Mouse (Mus musculus) lung, embryonic 16.5 days (tissue): ENCODE measurements at regions not wholly inside any gene's neighbourhood (a gene's known extent, or its start where the extent isn't known, plus 50 kb on each side); places are given as distances from the start of the nearest gene placed in this dataset.
A peak's percentile ranks its signal among the peaks of the same experiment; 100 is the strongest.

Source experiments
- ATAC-seq: fragments of 200-750 bp; cut with Nextera tagmentation; 2 replicates; pipeline ENCODE4 v1.8.0; 2017; ENCODE audit warnings: low read depth, mild to moderate bottlenecking, moderate library complexity
- H3K27ac ChIP-seq: fragments of 300-500 bp; sonication (generic); 2 replicates; pipeline ENCODE4 v1.5.1; 2014; ENCODE audit warnings: mild to moderate bottlenecking, control low read depth, low read length
- H3K27me3 ChIP-seq: fragments of 300-500 bp; sonication (generic); 2 replicates; pipeline ENCODE4 v1.6.1; 2014; ENCODE audit warnings: low read depth, low read length, mixed read lengths; ENCODE audit not compliant: control insufficient read depth, insufficient read depth
- H3K36me3 ChIP-seq: fragments of 300-500 bp; sonication (generic); 2 replicates; pipeline ENCODE4 v1.6.1; 2014; ENCODE audit warnings: low read length; ENCODE audit not compliant: control insufficient read depth, insufficient read depth
- H3K4me1 ChIP-seq: fragments of 300-500 bp; sonication (generic); replicated peaks from 2 replicates; pipeline ENCODE4 v1.6.1; 2014; ENCODE audit warnings: low read length, mixed read lengths; ENCODE audit not compliant: control insufficient read depth, insufficient read depth
- H3K4me2 ChIP-seq: fragments of 300-500 bp; sonication (generic); 2 replicates; pipeline ENCODE4 v1.6.1; 2014; ENCODE audit warnings: low read depth, low read length, control low read depth
- H3K4me3 ChIP-seq: fragments of 300-500 bp; sonication (generic); 2 replicates; pipeline ENCODE4 v1.5.1; 2014; ENCODE audit warnings: mild to moderate bottlenecking, low read length, control low read depth
- H3K9ac ChIP-seq: fragments of 300-500 bp; sonication (generic); 2 replicates; pipeline ENCODE4 v1.6.1; 2014; ENCODE audit warnings: low read length, control low read depth
- H3K9me3 ChIP-seq: fragments of 300-500 bp; sonication (generic); 2 replicates; pipeline ENCODE4 v1.6.1; 2016; ENCODE audit warnings: low read length; ENCODE audit not compliant: control insufficient read depth
- WGBS: fragments of 180-500 bp; shearing (Covaris S2); extraction: QIAGEN DNeasy Blood & Tissue Kit; methylation state at CpG from one replicate; pipeline ENCODE4 v1.1.7; 2014; 5-methylcytosine and 5-hydroxymethylcytosine counted together

DNA sequence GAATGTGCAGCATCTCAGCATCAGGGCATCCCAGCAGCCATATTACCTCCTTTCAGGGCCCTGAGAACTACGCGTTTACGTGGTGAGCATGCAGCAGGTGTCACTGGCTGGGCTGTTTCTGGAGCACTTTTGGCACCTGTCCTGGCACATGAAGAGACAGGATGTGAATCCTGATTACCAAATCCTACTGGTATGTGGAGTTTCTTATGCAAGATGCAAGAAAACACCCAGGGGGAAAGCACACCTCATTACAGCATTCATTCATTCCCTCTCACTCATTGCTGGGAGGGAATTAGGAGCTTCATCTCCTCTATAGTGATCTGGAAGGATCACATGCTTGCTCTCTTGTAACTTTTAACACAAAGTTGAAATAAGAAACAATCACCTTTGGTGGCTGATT is 167.7 kb upstream of the Gypa start:
- Histone ChIP-seq H3K9ac (no peak overlapping the region), H3K9me3 (no peaks in the 10 kb centered on the region), H3K27me3 (no peaks in the 10 kb centered on the region), H3K4me3 (no peak overlapping the region), H3K27ac (peak overlapping the region; percentile 7; the same call in 1 of the 2 replicates), H3K4me1 (peaks cover 7% of the 10 kb centered on the region), H3K4me2 (no peak overlapping the region), H3K36me3 (no peaks in the 10 kb centered on the region)
- ATAC-seq: no peak
- WGBS: 85% methylated on average over 3 of the region's 3 CpGs

DNA sequence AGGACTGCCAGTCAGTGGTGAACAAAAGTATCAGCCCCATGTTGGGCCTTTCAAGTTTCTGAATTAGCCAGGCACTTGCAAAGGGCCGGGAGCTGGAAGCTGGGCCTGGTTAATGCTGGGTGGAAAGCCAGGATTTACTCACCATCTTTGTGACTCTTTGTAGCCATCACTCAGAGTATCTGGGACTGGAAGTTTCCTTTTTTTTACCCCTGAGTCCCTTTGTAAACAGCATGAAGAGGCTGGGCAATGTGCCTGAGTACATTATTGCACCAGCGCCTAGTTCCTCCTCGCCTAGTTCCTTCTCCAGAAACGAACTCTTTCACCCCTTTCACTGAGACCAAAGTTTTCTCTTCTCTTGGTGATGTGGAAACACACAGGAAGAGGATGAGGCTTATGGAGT is 168.4 kb upstream of the Gypa start:
- H3K36me3 ChIP-seq: no peaks in the 10 kb centered on the region

DNA sequence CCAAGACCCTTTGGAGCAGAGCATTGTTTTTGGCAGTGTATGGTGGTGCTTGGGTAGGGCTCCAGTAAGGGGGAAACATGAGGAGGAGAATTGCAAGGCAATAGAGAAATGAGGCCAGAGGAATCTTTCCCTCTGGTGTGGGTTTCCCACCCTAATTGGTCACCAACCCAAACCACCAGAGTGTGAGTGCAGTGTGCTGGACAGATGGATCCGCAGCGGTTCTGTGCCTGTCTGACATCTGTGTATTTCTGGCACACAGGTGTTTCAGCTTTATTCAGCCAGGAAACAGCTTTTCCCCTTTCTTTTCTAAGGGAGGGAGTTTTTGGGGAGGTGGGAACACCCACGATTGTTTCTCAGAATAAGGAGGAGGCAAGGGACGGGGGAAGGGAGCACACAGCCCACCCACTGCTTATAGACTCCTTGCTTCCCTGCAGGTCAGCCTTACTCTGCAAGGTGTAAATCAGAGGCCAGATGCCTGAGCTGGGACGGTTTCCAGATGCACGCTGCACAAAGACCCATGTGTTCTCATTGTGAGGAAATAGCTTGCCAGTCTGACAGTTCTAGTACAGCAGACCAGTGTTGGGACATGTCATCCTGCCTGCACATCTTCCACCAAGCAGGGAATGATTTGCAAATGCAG is 175.2 kb upstream of the Gypa start:
- H3K9me3 ChIP-seq: no peaks in the 10 kb centered on the region
- H3K27me3 ChIP-seq: no peaks in the 10 kb centered on the region
- no peaks in the 10 kb centered on the region for H3K36me3 ChIP-seq
- no peak overlapping the region for H3K9ac ChIP-seq
- no peak overlapping the region for H3K4me2 ChIP-seq
- no peak overlapping the region for H3K4me3 ChIP-seq
- 48% methylated on average over 6 of the region's 6 CpGs for WGBS
- peaks cover 22% of the 10 kb centered on the region for H3K4me1 ChIP-seq
- ATAC-seq: no peak
- H3K27ac ChIP-seq: no peak overlapping the region

More for the DNA sequence above, 168.4 kb upstream of the Gypa start:
- WGBS: 55% methylated on average over 4 of the region's 4 CpGs
- H3K4me1 ChIP-seq: peaks cover 7% of the 10 kb centered on the region
- no peak overlapping the region for H3K4me2 ChIP-seq
- H3K9ac ChIP-seq: no peak overlapping the region
- peak overlapping the region; percentile 67 for H3K27ac ChIP-seq
- no peak overlapping the region for H3K4me3 ChIP-seq
- no peaks in the 10 kb centered on the region for H3K27me3 ChIP-seq
- no peaks in the 10 kb centered on the region for H3K9me3 ChIP-seq
- peak; percentile 86 for ATAC-seq

DNA sequence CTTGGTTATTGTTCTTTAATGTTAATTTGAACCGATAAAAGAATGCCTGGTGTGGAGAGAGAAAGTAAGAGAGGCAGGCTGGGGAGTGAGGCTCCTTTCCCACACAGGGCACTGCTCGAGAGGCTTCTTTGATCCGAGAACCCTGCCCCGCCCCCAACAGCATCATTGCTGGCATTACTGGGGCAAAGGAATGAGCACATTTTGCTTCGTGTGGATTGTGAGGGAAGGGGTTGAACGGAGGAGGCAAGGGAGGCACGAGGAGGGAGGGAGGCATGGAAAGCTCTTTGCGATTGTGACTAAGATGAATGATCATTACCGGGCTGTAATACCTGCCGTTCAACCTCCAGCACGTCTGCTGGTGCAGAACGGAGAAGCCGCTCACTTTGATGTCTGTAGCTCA is 178.2 kb upstream of the Gypa start:
- Histone ChIP-seq H3K4me3 (peak overlapping the region; percentile 29), H3K27me3 (no peaks in the 10 kb centered on the region), H3K9me3 (no peaks in the 10 kb centered on the region), H3K27ac (peak overlapping the region; percentile 36), H3K36me3 (no peaks in the 10 kb centered on the region), H3K4me2 (peak overlapping the region; percentile 51), H3K4me1 (peaks cover 25% of the 10 kb centered on the region), H3K9ac (peak overlapping the region; percentile 52)
- ATAC-seq: peak; percentile 67
- WGBS: 5% methylated on average over 13 of the region's 13 CpGs

DNA sequence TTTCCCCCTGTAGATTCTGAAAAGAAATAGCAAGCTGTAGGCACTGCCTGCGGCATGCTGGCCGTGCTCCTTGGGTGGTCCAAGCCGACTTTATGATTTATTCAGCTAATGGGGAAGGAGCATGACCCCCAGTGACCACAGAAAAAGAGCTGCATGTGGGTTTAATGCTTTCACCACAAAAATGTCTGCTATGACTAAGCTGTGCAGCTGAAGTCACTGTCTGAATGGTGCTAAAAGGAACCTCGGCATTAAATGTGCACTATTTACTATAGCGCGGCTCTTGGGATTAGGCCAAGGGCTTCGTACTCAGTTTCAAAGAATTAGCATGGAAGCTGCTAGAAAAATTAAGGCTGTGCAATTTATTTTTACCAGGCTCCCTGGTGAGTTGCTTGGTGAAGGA is 178.8 kb upstream of the Gypa start:
- H3K4me3 ChIP-seq: peak overlapping the region; percentile 29

DNA sequence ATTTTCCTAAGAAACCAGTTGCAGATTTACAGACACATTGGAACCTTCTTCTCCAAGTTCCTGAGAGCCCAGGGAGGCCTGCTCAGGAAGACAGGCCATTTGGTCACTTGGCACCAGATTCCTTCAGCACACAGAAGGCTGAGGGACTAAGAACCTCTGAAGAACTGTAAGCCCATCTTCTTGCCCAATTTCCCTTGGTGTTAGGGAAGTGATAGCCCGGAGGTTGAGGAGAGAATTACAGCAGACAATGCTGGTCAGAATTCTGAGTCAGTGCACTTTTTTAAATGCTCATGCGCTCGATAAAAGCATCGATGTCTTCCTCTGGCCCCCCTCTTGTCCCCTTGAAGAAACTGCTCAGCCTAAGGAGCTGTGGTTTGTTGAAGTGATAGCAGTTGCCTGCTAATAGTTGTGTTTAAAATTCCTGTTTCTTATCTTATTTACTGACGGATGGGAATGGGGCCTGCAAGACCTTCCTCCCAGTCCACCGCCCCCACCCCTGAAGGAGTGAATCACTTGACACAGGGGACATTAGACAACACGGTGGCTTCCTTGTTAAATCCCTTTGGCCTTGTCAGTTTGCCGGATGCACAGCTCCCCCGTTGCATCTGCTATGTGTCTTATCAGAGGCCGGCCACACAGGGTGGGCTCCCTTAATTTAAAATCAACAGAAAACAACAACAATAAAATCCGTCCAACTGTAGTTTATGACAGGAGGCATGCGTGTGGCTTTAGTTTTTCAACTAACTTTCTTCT is 179.5 kb upstream of the Gypa start:
- WGBS: 26% methylated on average over 12 of the region's 12 CpGs
- Histone ChIP-seq H3K9me3 (no peaks in the 10 kb centered on the region), H3K27me3 (no peaks in the 10 kb centered on the region), H3K4me3 (no peak overlapping the region), H3K27ac (peak overlapping the region; percentile 45), H3K4me2 (no peak overlapping the region), H3K36me3 (no peaks in the 10 kb centered on the region), H3K9ac (no peak overlapping the region), H3K4me1 (peaks cover 25% of the 10 kb centered on the region)
- ATAC-seq: peak; percentile 46; the same call in 1 of the 2 replicates

More for the DNA sequence above, 178.8 kb upstream of the Gypa start:
- ATAC-seq: peak; percentile 90
- Histone ChIP-seq H3K36me3 (no peaks in the 10 kb centered on the region), H3K27me3 (no peaks in the 10 kb centered on the region), H3K27ac (peak overlapping the region; percentile 36), H3K9ac (no peak overlapping the region; the same call in 1 of the 2 replicates), H3K9me3 (no peaks in the 10 kb centered on the region), H3K4me2 (peak overlapping the region; percentile 51), H3K4me1 (peaks cover 25% of the 10 kb centered on the region)
- WGBS: 8% methylated on average over 7 of the region's 7 CpGs

DNA sequence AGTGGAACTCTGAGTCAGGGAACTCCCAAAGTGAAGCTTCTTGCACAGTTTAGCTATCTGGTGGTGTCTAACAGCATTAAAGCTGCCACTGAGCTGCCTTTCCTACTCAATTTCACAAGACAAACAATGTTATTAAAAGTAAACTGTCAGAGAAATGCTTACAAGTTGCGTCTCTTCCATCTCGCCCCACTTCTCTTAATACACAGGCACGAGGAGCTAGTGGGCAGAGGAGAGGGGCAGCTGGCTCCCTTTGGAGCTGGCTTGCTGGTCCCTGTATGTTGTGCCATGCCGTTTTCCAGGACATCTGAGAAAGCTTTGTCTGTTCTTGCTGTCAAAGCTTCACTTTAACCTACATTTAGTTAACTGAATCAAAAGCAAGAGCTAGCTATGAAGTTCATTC is 185.8 kb upstream of the Gypa start:
- Histone ChIP-seq H3K36me3 (no peaks in the 10 kb centered on the region), H3K27ac (no peak overlapping the region; the same call in 1 of the 2 replicates), H3K9ac (no peak overlapping the region), H3K4me3 (no peak overlapping the region), H3K4me1 (peaks cover 4% of the 10 kb centered on the region; the same call in 1 of the 2 replicates), H3K9me3 (no peaks in the 10 kb centered on the region), H3K27me3 (no peaks in the 10 kb centered on the region), H3K4me2 (no peak overlapping the region)
- ATAC-seq: peak; percentile 66
- WGBS: 27% methylated on average over 4 of the region's 4 CpGs

DNA sequence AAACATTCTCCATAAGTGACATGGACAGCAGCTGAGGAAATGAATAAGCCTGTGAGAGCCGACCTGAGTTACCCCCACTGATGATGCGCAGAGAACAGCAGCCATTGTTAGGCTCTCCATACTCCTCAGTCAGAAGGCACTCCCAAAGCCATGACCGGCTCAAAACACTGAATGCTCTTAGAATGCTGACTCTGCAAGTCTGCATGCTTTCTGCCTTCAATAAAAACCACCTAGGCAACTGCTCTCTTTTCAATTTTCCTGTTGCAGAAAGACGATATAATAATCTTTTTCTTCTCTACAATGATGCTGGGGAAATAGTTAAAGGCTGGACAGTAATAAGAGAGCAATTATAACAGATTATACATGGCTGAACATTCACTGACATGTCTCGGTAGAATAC is 195.0 kb upstream of the Gypa start:
- no peak overlapping the region for H3K27ac ChIP-seq
- no peak overlapping the region for H3K9ac ChIP-seq
- H3K27me3 ChIP-seq: no peaks in the 10 kb centered on the region
- H3K9me3 ChIP-seq: no peaks in the 10 kb centered on the region
- no peaks in the 10 kb centered on the region for H3K4me1 ChIP-seq
- WGBS: 76% methylated on average over 5 of the region's 5 CpGs
- no peak overlapping the region for H3K4me3 ChIP-seq
- ATAC-seq: no peak
- H3K4me2 ChIP-seq: no peak overlapping the region
- no peaks in the 10 kb centered on the region for H3K36me3 ChIP-seq

DNA sequence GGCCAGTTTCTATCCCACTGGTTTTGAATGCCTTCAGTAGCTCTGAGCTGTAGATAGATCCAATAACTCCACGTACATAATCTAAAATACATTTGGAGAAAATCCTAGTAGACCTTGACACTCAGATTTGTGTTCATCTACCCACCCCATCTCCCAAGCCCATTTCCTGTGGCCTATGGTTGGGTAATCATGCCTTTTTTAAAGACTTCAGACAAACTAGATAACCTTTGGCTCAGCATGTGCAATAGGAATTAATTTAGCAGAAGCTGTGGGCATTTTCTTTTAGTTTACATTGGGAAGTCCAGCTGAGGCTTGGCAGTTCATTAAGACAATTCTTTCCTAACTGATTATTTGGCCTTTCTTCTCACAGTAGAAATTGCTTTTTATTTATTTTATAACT is 203.3 kb upstream of the Gypa start:
- H3K4me2 ChIP-seq: no peak overlapping the region
- H3K27me3 ChIP-seq: no peaks in the 10 kb centered on the region
- ATAC-seq: peak; percentile 61; the same call in 1 of the 2 replicates
- H3K27ac ChIP-seq: no peak overlapping the region; the same call in 1 of the 2 replicates
- no peaks in the 10 kb centered on the region for H3K36me3 ChIP-seq
- no peak overlapping the region for H3K4me3 ChIP-seq
- 0 out of 2 replicates have a peak, but pooled peaks cover 2% of the 10 kb centered on the region for H3K4me1 ChIP-seq
- WGBS: 44% methylated on average over 1 of the region's 1 CpGs
- H3K9me3 ChIP-seq: no peaks in the 10 kb centered on the region
- no peak overlapping the region for H3K9ac ChIP-seq
